Mouse (Mus musculus) duodenum, adult 2 months (tissue): ENCODE measurements around the gene Abca4. TPM values are rescaled to one million over a fixed set of nuclear protein-coding genes. Genes with fewer than 3 reads are reported as not detected.

Experiments
- polyA plus RNA-seq: library from polyadenylated mRNA; depleted of rRNA; stranded (reverse); fragments of >200 nt; gene quantifications from 2 replicates; pipeline ENCODE4 v1.2.3, GENCODE M21; 2012; ENCODE audit warnings: low replicate concordance; rRNA removed

Abca4 gene
- 0.06 and 0.14 TPM in 2 replicates for polyA plus RNA-seq

GRCm38 (mm10) chr3:122043799-122044547 is at the start of gene Abca4:
TSS of gene Abca4 (plus strand) at chr3:122044443.

Other genes starting within 250 kb of the Abca4 start
- gene Abcd3, start 229.1 kb upstream of the Abca4 start, polyA plus RNA-seq, result 8.2 and 16.8 TPM in 2 replicates
- gene Arhgap29, start 91.9 kb upstream of the Abca4 start, polyA plus RNA-seq, result 3.6 and 3.9 TPM in 2 replicates
- gene Gclm, start 201.1 kb downstream of the Abca4 start, polyA plus RNA-seq, result 375 and 858 TPM in 2 replicates
- gene Dnttip2, start 229.9 kb downstream of the Abca4 start, polyA plus RNA-seq, result 0.85 and 1.7 TPM in 2 replicates
- 70.2 and 116 TPM in 2 replicates for gene Bcar3, start 249.7 kb downstream of the Abca4 start, polyA plus RNA-seq